ENCODE assay signal across 16 mouse cellular contexts in genomic region chr6:99359765-99360499, GRCm38 (mm10).
DNase-seq lines count a peak whose midpoint lies in the region; ATAC-seq lines count a peak whose summit lies in the region.
"Had no signal": no experiment of that assay in that cellular context is flagged by ENCODE, and none has a peak within 500 bp of the region (broad histone marks: within the 10 kb centered on the region; RNA-seq: fewer than 3 reads in every experiment).

No protein-coding gene starts in this region.

- H3K27me3 ChIP-seq in embryonic facial prominence, embryonic 13.5 days, result peaks cover 17% of the 10 kb centered on the region
- no peaks in the 10 kb centered on the region for H3K27me3 ChIP-seq in embryonic facial prominence, embryonic 10.5 days (replicated peaks; ENCODE audit: low read depth, poor library complexity, severe bottlenecking)
- no peaks in the 10 kb centered on the region for H3K27me3 ChIP-seq in liver, embryonic 16.5 days (ENCODE audit: control insufficient read depth, insufficient read depth, low read depth, low read length)
- no peaks in the 10 kb centered on the region for H3K27me3 ChIP-seq in heart, embryonic 10.5 days (ENCODE audit: insufficient read depth, poor library complexity, severe bottlenecking)
- H3K27me3 ChIP-seq: forebrain, embryonic 15.5 days; liver, embryonic 13.5 days; neural tube, embryonic 15.5 days had no signal

- peak overlapping the region; percentile 51; the same call in 1 of the 2 replicates for H3K27ac ChIP-seq in embryonic facial prominence, embryonic 13.5 days
- H3K27ac ChIP-seq in embryonic facial prominence, embryonic 10.5 days (replicated peaks), result no peak overlapping the region
- no peak overlapping the region for H3K27ac ChIP-seq in liver, embryonic 16.5 days (ENCODE audit: low read length)
- peak overlapping the region; percentile 75 for H3K27ac ChIP-seq in heart, embryonic 10.5 days
- 0 out of 2 replicates have a peak overlapping the region, but pooled peaks have one; percentile 2 for H3K27ac ChIP-seq in macrophage
- H3K27ac ChIP-seq: forebrain, embryonic 15.5 days; neural tube, embryonic 15.5 days had no signal

- no peak overlapping the region for H3K4me2 ChIP-seq in embryonic facial prominence, embryonic 13.5 days
- no peak overlapping the region for H3K4me2 ChIP-seq in liver, embryonic 16.5 days (ENCODE audit: low read depth, low read length)
- H3K4me2 ChIP-seq: forebrain, embryonic 15.5 days; liver, embryonic 13.5 days; neural tube, embryonic 15.5 days had no signal

- no peaks in the 10 kb centered on the region for H3K36me3 ChIP-seq in embryonic facial prominence, embryonic 13.5 days
- H3K36me3 ChIP-seq in embryonic facial prominence, embryonic 10.5 days (replicated peaks), result no peaks in the 10 kb centered on the region
- no peaks in the 10 kb centered on the region for H3K36me3 ChIP-seq in liver, embryonic 16.5 days (ENCODE audit: control insufficient read depth, insufficient read depth)
- H3K36me3 ChIP-seq in heart, embryonic 10.5 days, result no peaks in the 10 kb centered on the region
- H3K36me3 ChIP-seq in macrophage (ENCODE audit: inconsistent target), result no peaks in the 10 kb centered on the region
- H3K36me3 ChIP-seq: forebrain, embryonic 15.5 days; liver, embryonic 13.5 days; neural tube, embryonic 15.5 days had no signal

- no peak for ATAC-seq in embryonic facial prominence, embryonic 13.5 days (ENCODE audit: insufficient number of reproducible peaks, insufficient read depth, low FRiP score, low TSS enrichment, low read depth)
- ATAC-seq in liver, embryonic 16.5 days (ENCODE audit: low read depth), result peak; percentile 19; the same call in 1 of the 2 replicates
- ATAC-seq: forebrain, embryonic 15.5 days had no signal

- 80% methylated on average over 6 of the region's 6 CpGs for WGBS in embryonic facial prominence, embryonic 13.5 days
- WGBS in embryonic facial prominence, embryonic 10.5 days, result 91% methylated on average over 6 of the region's 6 CpGs
- WGBS in liver, embryonic 16.5 days (ENCODE audit: insufficient replicate concordance), result 53% methylated on average over 6 of the region's 6 CpGs
- WGBS in heart, embryonic 10.5 days, result 65% methylated on average over 6 of the region's 6 CpGs
- WGBS in macrophage (ENCODE audit: missing documents), result 74% methylated on average over 6 of the region's 6 CpGs

- H3K9me3 ChIP-seq in embryonic facial prominence, embryonic 13.5 days, result no peaks in the 10 kb centered on the region
- H3K9me3 ChIP-seq in embryonic facial prominence, embryonic 10.5 days, result no peaks in the 10 kb centered on the region
- H3K9me3 ChIP-seq in liver, embryonic 16.5 days (replicated peaks; ENCODE audit: control insufficient read depth, low read length), result no peaks in the 10 kb centered on the region
- H3K9me3 ChIP-seq in heart, embryonic 10.5 days, result no peaks in the 10 kb centered on the region
- H3K9me3 ChIP-seq: forebrain, embryonic 15.5 days; liver, embryonic 13.5 days; neural tube, embryonic 15.5 days had no signal

- DNase-seq in embryonic facial prominence, embryonic 10.5 days (ENCODE audit: low spot score), result no peak
- no peak for DNase-seq in liver
- no peak for DNase-seq in heart, embryonic 10.5 days (ENCODE audit: low spot score)
- DNase-seq in kidney, adult 18-20 months, result no peak
- no peak for DNase-seq in layer of hippocampus, adult 18-20 months (ENCODE audit: low spot score in 2 of 2)
- DNase-seq: cerebellum, adult 9-10 months; embryo, embryonic 11 days; kidney, postnatal 36 days; liver, embryonic 13.5 days; thymus, adult 2 months had no signal

- H3K4me3 ChIP-seq in embryonic facial prominence, embryonic 13.5 days, result no peak overlapping the region
- H3K4me3 ChIP-seq in embryonic facial prominence, embryonic 10.5 days, result no peak overlapping the region
- H3K4me3 ChIP-seq in liver, embryonic 16.5 days (ENCODE audit: low read depth, low read length), result no peak overlapping the region
- H3K4me3 ChIP-seq in heart, embryonic 10.5 days, result no peak overlapping the region
- no peak overlapping the region for H3K4me3 ChIP-seq in macrophage (ENCODE audit: inconsistent target)
- H3K4me3 ChIP-seq: erythroblast, embryonic 14.5 days; forebrain, embryonic 15.5 days; liver, embryonic 13.5 days; neural tube, embryonic 15.5 days had no signal

- H3K9ac ChIP-seq in embryonic facial prominence, embryonic 13.5 days, result no peak overlapping the region
- H3K9ac ChIP-seq in liver, embryonic 16.5 days (ENCODE audit: low read depth, low read length), result no peak overlapping the region
- H3K9ac ChIP-seq: forebrain, embryonic 15.5 days; liver, embryonic 13.5 days; neural tube, embryonic 15.5 days had no signal

- H3K4me1 ChIP-seq in embryonic facial prominence, embryonic 13.5 days, result peaks cover 8% of the 10 kb centered on the region; the same call in 1 of the 2 replicates
- H3K4me1 ChIP-seq in embryonic facial prominence, embryonic 10.5 days, result no peaks in the 10 kb centered on the region; the same call in 1 of the 2 replicates
- H3K4me1 ChIP-seq in liver, embryonic 16.5 days (ENCODE audit: control insufficient read depth, low read depth, low read length), result no peaks in the 10 kb centered on the region; the same call in 1 of the 2 replicates
- peaks cover 30% of the 10 kb centered on the region for H3K4me1 ChIP-seq in heart, embryonic 10.5 days
- H3K4me1 ChIP-seq: neural tube, embryonic 15.5 days had no signal

- H3K79me2 ChIP-seq in macrophage (ENCODE audit: inconsistent target), result no peaks in the 10 kb centered on the region

Comparison
In these comparisons a context has a peak if more than half of its experiments do, and no peak if none do; other contexts are left out.
1. H3K27ac ChIP-seq: peak in embryonic facial prominence, embryonic 13.5 days (single experiment), heart, embryonic 10.5 days (single experiment) and macrophage (single experiment); none in embryonic facial prominence, embryonic 10.5 days (single experiment) and liver, embryonic 16.5 days (single experiment).